Mouse (Mus musculus): ENCODE results near the gene Spag5. TPM values are rescaled to one million over a fixed set of nuclear protein-coding genes. Genes with fewer than 3 reads are reported as not detected.

Gene Spag5
- polyA plus RNA-seq, 2 experiments, result 27.6 to 39.7 TPM

- H3K27ac ChIP-seq, result no peak overlapping the region
- peak overlapping the region; percentile 49 for H3K4me2 ChIP-seq (ENCODE audit: low read depth)
- H3K36me3 ChIP-seq (replicated peaks; ENCODE audit: control insufficient read depth, insufficient read depth, low read depth), result peaks cover 54% of the 10 kb centered on the region
- no peaks in the 10 kb centered on the region for H3K27me3 ChIP-seq (ENCODE audit: control insufficient read depth, insufficient read depth, low read length)
- TF ChIP-seq EP300 (IDR thresholded peaks at IDR 0.05; ENCODE audit: low read depth) (no peak), CTCF (IDR thresholded peaks at IDR 0.05; ENCODE audit: low read depth) (no peak)
- no peak overlapping the region for H3K4me3 ChIP-seq (ENCODE audit: insufficient read depth in 1 of 2, low read depth in 2 of 2, low read length in 2 of 2)
- peaks cover 6 to 9% of the 10 kb centered on the region in 2 experiments for H3K4me1 ChIP-seq (replicated peaks; ENCODE audit: control insufficient read depth in 2 of 2, insufficient read depth in 2 of 2, low read length in 1 of 2)
- DNase-seq (ENCODE audit: low read depth in 3 of 3, low spot score in 3 of 3), result no peak
- no peak; the same call in 1 of the 2 replicates for ATAC-seq (ENCODE audit: insufficient read depth)
- no peak overlapping the region for H3K9ac ChIP-seq (replicated peaks)
- H3K9me3 ChIP-seq (ENCODE audit: control insufficient read depth, low read length), result no peaks in the 10 kb centered on the region
- WGBS (ENCODE audit: insufficient replicate concordance), result 75% methylated on average over 2 of the region's 2 CpGs
These were observed 20.9 kb downstream of the Spag5 start for GRCm38 (mm10) chr11:78322076-78322831.

- WGBS (ENCODE audit: insufficient replicate concordance), result under 1% methylated on average over 15 of the region's 15 CpGs
- TF ChIP-seq CTCF (IDR thresholded peaks at IDR 0.05; ENCODE audit: low read depth) (0 out of 2 replicates have a peak, but pooled peaks have one; percentile 24), EP300 (IDR thresholded peaks at IDR 0.05; ENCODE audit: low read depth) (no peak)
- H3K9ac ChIP-seq (replicated peaks), result no peak within 1 kb of the TSS; the same call in 1 of the 2 replicates
These were observed 21.5 kb downstream of the Spag5 start, which contains the start of gene Aldoc for GRCm38 (mm10) chr11:78322860-78323259. Gene Aldoc (plus strand): TSS chr11:78322968.

GRCm38 (mm10) chr11:78324000-78324785 lies 22.9 kb downstream of the Spag5 start:
- Histone ChIP-seq H3K36me3 (replicated peaks; ENCODE audit: control insufficient read depth, insufficient read depth, low read depth) (peaks cover 35% of the 10 kb centered on the region), H3K4me1 (replicated peaks; ENCODE audit: control insufficient read depth in 2 of 2, insufficient read depth in 2 of 2, low read length in 1 of 2) (peaks cover 8 to 13% of the 10 kb centered on the region in 2 experiments), H3K27me3 (ENCODE audit: control insufficient read depth, insufficient read depth, low read length) (no peaks in the 10 kb centered on the region), H3K4me3 (ENCODE audit: insufficient read depth in 1 of 2, low read depth in 2 of 2, low read length in 2 of 2) (no peak overlapping the region), H3K4me2 (ENCODE audit: low read depth) (no peak overlapping the region), H3K9me3 (ENCODE audit: control insufficient read depth, low read length) (no peaks in the 10 kb centered on the region), H3K9ac (replicated peaks) (no peak overlapping the region), H3K27ac (no peak overlapping the region)
- no peak for ATAC-seq (ENCODE audit: insufficient read depth)
- TF ChIP-seq EP300 (IDR thresholded peaks at IDR 0.05; ENCODE audit: low read depth) (no peak), CTCF (IDR thresholded peaks at IDR 0.05; ENCODE audit: low read depth) (no peak)
- no peak for DNase-seq (ENCODE audit: low read depth in 3 of 3, low spot score in 3 of 3)
- WGBS (ENCODE audit: insufficient replicate concordance), result 79% methylated on average over 15 of the region's 15 CpGs

More at GRCm38 (mm10) chr11:78322860-78323259, 21.5 kb downstream of the Spag5 start, which contains the start of gene Aldoc:
- peaks cover 6 to 9% of the 10 kb centered on the region in 2 experiments for H3K4me1 ChIP-seq (replicated peaks; ENCODE audit: control insufficient read depth in 2 of 2, insufficient read depth in 2 of 2, low read length in 1 of 2)
- H3K9me3 ChIP-seq (ENCODE audit: control insufficient read depth, low read length), result no peaks in the 10 kb centered on the region
- H3K4me3 ChIP-seq (ENCODE audit: insufficient read depth in 1 of 2, low read depth in 2 of 2, low read length in 2 of 2), result peak within 1 kb of the TSS in 1 of 2 experiments; percentile 14; a peak in 2 of 4 replicates
- H3K27me3 ChIP-seq (ENCODE audit: control insufficient read depth, insufficient read depth, low read length), result no peaks in the 10 kb centered on the region
- no peak within 1 kb of the TSS for H3K27ac ChIP-seq
- peaks cover 48% of the 10 kb centered on the region for H3K36me3 ChIP-seq (replicated peaks; ENCODE audit: control insufficient read depth, insufficient read depth, low read depth)
- peak; percentile 94 for ATAC-seq (ENCODE audit: insufficient read depth)
- H3K4me2 ChIP-seq (ENCODE audit: low read depth), result peak within 1 kb of the TSS; percentile 49
- peak; percentile 79 to 85 (median 80) for DNase-seq (ENCODE audit: low read depth in 3 of 3, low spot score in 3 of 3)

- H3K4me3 ChIP-seq (ENCODE audit: insufficient read depth in 1 of 2, low read depth in 2 of 2, low read length in 2 of 2), result no peak overlapping the region
- ATAC-seq (ENCODE audit: insufficient read depth) (no peak), DNase-seq (ENCODE audit: low read depth in 3 of 3, low spot score in 3 of 3) (no peak)
- 86% methylated on average over 12 of the region's 12 CpGs for WGBS (ENCODE audit: insufficient replicate concordance)
- H3K27me3 ChIP-seq (ENCODE audit: control insufficient read depth, insufficient read depth, low read length), result no peaks in the 10 kb centered on the region
- no peaks in the 10 kb centered on the region for H3K9me3 ChIP-seq (ENCODE audit: control insufficient read depth, low read length)
- H3K36me3 ChIP-seq (replicated peaks; ENCODE audit: control insufficient read depth, insufficient read depth, low read depth), result peaks cover 27% of the 10 kb centered on the region
- peaks cover 10 to 13% of the 10 kb centered on the region in 2 experiments for H3K4me1 ChIP-seq (replicated peaks; ENCODE audit: control insufficient read depth in 2 of 2, insufficient read depth in 2 of 2, low read length in 1 of 2)
- H3K9ac ChIP-seq (replicated peaks), result no peak overlapping the region
- no peak overlapping the region for H3K27ac ChIP-seq
- no peak overlapping the region for H3K4me2 ChIP-seq (ENCODE audit: low read depth)
- TF ChIP-seq EP300 (IDR thresholded peaks at IDR 0.05; ENCODE audit: low read depth) (no peak), CTCF (IDR thresholded peaks at IDR 0.05; ENCODE audit: low read depth) (peak; percentile 17; the same call in 1 of the 2 replicates)
These were observed 23.6 kb downstream of the Spag5 start for GRCm38 (mm10) chr11:78324965-78325364.

All from liver, embryonic 14.5 days (tissue).